Mouse (Mus musculus): ENCODE results near the gene Crmp1. TPM values are rescaled to one million over a fixed set of nuclear protein-coding genes. Genes with fewer than 3 reads are reported as not detected.

Crmp1 gene
- polyA plus RNA-seq, 1 experiment = 0.11 TPM

DNA sequence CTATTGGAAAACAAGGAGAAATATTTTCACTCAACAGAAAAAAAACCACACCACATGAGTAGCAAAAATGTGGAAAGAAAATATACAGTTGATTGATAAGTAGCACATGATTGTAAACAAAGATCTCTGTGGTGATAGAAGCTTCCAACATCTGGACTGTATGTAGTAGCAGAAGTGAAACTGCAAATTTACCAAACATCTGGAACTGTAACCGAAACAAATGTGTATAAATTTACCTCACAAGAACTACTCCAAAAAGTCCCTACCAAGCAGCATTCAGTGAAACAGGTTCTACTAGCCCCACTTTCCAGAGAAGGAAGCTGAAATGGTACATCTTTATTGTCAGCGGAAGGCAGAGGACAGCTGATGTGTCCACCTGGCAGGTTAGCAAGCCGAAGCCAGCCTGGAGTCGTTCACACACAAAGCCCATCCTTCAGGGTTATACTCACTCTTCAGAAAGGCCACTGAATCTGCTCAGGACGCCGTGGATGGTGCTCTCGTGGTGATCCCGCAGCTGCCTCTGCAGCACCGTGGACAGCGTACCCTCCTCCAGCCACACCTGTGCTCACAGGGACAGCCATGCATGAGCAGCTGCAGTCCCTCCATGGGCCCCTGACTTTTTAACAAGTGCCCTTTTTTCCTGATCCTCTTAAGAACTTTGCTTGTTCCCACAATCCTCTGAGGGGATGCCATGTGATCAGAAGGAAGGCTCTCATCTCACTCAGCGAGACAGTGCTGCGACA is 71.4 kb downstream of the Crmp1 start:
- no peak for TF ChIP-seq MAX (IDR thresholded peaks at IDR 0.05; ENCODE audit: low read depth)
- TF ChIP-seq MYOD1 (IDR thresholded peaks at IDR 0.05; ENCODE audit: control insufficient read depth in 1 of 3, insufficient read length in 2 of 3, low read depth in 2 of 3) = peak in 2 of 3 experiments; percentile 47 to 67
- TF ChIP-seq REST (IDR thresholded peaks at IDR 0.05; ENCODE audit: insufficient read depth, insufficient read length) = peak; percentile 81
- TF ChIP-seq MYOG (IDR thresholded peaks at IDR 0.05; ENCODE audit: control insufficient read depth in 1 of 3, insufficient read depth in 1 of 3, insufficient read length in 2 of 3, low read depth in 2 of 3) = peak in 2 of 3 experiments; percentile 49 to 56
- H3K4me3 ChIP-seq = no peak overlapping the region
- H3K4me2 ChIP-seq (ENCODE audit: low read depth) = no peak overlapping the region
- H3K27me3 ChIP-seq (ENCODE audit: control insufficient read depth, insufficient read depth, insufficient read length) = no peaks in the 10 kb centered on the region
- H3K79me2 ChIP-seq (ENCODE audit: control insufficient read depth, insufficient read depth) = no peaks in the 10 kb centered on the region
- no peak overlapping the region for H3ac ChIP-seq (ENCODE audit: control insufficient read depth, insufficient read length)
- H3K36me3 ChIP-seq (ENCODE audit: control insufficient read depth, insufficient read depth) = no peaks in the 10 kb centered on the region

DNA sequence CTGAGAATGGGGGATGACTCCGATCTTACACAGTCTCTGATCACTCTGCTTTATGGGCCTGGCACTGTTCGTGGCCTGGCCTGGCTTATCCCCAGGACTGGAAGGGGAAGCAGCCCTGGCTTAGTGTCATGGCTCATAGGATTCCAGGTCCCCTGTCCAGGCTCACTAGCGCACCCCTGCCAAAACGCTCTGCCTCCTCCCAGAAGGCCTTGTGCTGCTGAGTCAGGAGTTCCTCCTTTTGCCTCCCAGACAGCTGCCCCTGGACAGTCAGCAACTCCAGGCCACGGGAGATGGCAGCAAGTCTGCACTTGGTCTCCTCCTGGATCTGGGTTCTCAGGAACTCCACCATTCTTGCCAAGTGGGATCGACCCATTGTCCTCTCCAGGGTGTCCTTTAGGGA is 77.0 kb downstream of the Crmp1 start:
- H3K79me2 ChIP-seq (ENCODE audit: control insufficient read depth, insufficient read depth) = no peaks in the 10 kb centered on the region
- no peak overlapping the region for H3K4me3 ChIP-seq
- no peak for TF ChIP-seq USF1 (IDR thresholded peaks at IDR 0.05; ENCODE audit: low read depth)
- no peak for TF ChIP-seq POLR2AphosphoS2 (IDR thresholded peaks at IDR 0.05; ENCODE audit: insufficient read length, low read depth)
- TF ChIP-seq TCF12 (IDR thresholded peaks at IDR 0.05; ENCODE audit: insufficient read depth, poor library complexity, severe bottlenecking) = no peak
- TF ChIP-seq MYOG (IDR thresholded peaks at IDR 0.05; ENCODE audit: control insufficient read depth in 1 of 3, insufficient read depth in 1 of 3, insufficient read length in 2 of 3, low read depth in 2 of 3) = no peak
- TF ChIP-seq TCF3 (IDR thresholded peaks at IDR 0.05; ENCODE audit: insufficient read length, low read depth) = no peak
- no peak for TF ChIP-seq REST (IDR thresholded peaks at IDR 0.05; ENCODE audit: insufficient read depth, insufficient read length)
- no peak for TF ChIP-seq SRF (IDR thresholded peaks at IDR 0.05; ENCODE audit: control insufficient read depth, insufficient read length, low read depth)
- no peak for TF ChIP-seq MAX (IDR thresholded peaks at IDR 0.05; ENCODE audit: low read depth)
- TF ChIP-seq POLR2A (IDR thresholded peaks at IDR 0.05; ENCODE audit: insufficient read length, low read depth) = no peak
- TF ChIP-seq MYOD1 (IDR thresholded peaks at IDR 0.05; ENCODE audit: control insufficient read depth in 1 of 3, insufficient read length in 2 of 3, low read depth in 2 of 3) = no peak
- no peak for TF ChIP-seq CEBPB (IDR thresholded peaks at IDR 0.05; ENCODE audit: insufficient read depth, poor library complexity, severe bottlenecking)
- TF ChIP-seq E2F4 (IDR thresholded peaks at IDR 0.05; ENCODE audit: insufficient read depth) = no peak
- no peaks in the 10 kb centered on the region for H3K27me3 ChIP-seq (ENCODE audit: control insufficient read depth, insufficient read depth, insufficient read length)
- H3ac ChIP-seq (ENCODE audit: control insufficient read depth, insufficient read length) = no peak overlapping the region
- no peaks in the 10 kb centered on the region for H3K36me3 ChIP-seq (ENCODE audit: control insufficient read depth, insufficient read depth)
- H3K4me2 ChIP-seq (ENCODE audit: low read depth) = no peak overlapping the region

DNA sequence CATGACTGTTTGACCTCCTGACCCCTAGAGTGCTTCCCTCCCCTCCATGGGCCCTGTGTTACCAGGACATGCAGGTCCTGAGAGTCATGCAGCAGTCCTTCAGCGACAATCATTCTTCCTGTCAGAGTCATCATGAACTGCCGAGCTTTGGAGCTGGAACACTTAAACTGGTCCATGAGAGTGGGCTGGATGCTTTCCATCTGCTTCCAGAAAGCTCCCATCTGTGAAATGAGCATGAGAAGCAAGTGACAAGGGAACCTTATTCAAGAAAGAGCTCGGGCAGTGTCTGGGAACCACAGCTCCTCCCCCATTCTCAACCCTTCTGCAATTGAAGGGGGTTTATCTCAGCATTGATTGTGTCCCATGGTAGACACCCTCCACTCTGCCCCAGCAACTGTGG is 78.4 kb downstream of the Crmp1 start:
- no peak overlapping the region for H3ac ChIP-seq (ENCODE audit: control insufficient read depth, insufficient read length)
- TF ChIP-seq TCF3 (IDR thresholded peaks at IDR 0.05; ENCODE audit: insufficient read length, low read depth) = no peak
- TF ChIP-seq SRF (IDR thresholded peaks at IDR 0.05; ENCODE audit: control insufficient read depth, insufficient read length, low read depth) = no peak
- TF ChIP-seq POLR2A (IDR thresholded peaks at IDR 0.05; ENCODE audit: insufficient read length, low read depth) = no peak
- no peak for TF ChIP-seq USF1 (IDR thresholded peaks at IDR 0.05; ENCODE audit: low read depth)
- no peak for TF ChIP-seq MYOG (IDR thresholded peaks at IDR 0.05; ENCODE audit: control insufficient read depth in 1 of 3, insufficient read depth in 1 of 3, insufficient read length in 2 of 3, low read depth in 2 of 3)
- TF ChIP-seq TCF12 (IDR thresholded peaks at IDR 0.05; ENCODE audit: insufficient read depth, poor library complexity, severe bottlenecking) = no peak
- no peak for TF ChIP-seq MAX (IDR thresholded peaks at IDR 0.05; ENCODE audit: low read depth)
- TF ChIP-seq REST (IDR thresholded peaks at IDR 0.05; ENCODE audit: insufficient read depth, insufficient read length) = no peak
- no peaks in the 10 kb centered on the region for H3K36me3 ChIP-seq (ENCODE audit: control insufficient read depth, insufficient read depth)
- H3K4me3 ChIP-seq = no peak overlapping the region
- no peaks in the 10 kb centered on the region for H3K79me2 ChIP-seq (ENCODE audit: control insufficient read depth, insufficient read depth)
- H3K27me3 ChIP-seq (ENCODE audit: control insufficient read depth, insufficient read depth, insufficient read length) = no peaks in the 10 kb centered on the region
- no peak overlapping the region for H3K4me2 ChIP-seq (ENCODE audit: low read depth)

DNA sequence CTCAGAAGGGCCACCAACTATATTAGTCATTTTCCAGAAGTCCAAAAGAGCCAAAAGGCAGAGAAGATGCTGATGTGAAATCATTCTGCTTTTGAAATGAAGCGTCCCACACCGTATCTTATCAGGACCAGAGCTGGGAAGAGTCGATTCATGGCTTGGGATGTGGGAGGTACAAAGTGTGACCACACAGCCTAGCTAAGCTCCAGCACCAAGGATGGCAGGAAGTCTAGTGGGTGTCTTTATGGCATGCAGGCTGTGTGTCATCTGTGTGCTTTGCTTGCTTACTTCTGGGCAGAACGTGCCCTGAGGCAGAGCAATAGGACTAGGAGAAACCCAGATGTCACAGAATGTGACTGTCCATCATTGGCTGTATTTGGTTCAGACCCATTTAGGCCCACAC is 79.0 kb downstream of the Crmp1 start:
- TF ChIP-seq USF1 (IDR thresholded peaks at IDR 0.05; ENCODE audit: low read depth) (no peak), TCF12 (IDR thresholded peaks at IDR 0.05; ENCODE audit: insufficient read depth, poor library complexity, severe bottlenecking) (no peak), CEBPB (IDR thresholded peaks at IDR 0.05; ENCODE audit: insufficient read depth, poor library complexity, severe bottlenecking) (no peak), POLR2AphosphoS2 (IDR thresholded peaks at IDR 0.05; ENCODE audit: insufficient read length, low read depth) (no peak), MYOD1 (IDR thresholded peaks at IDR 0.05; ENCODE audit: control insufficient read depth in 1 of 3, insufficient read length in 2 of 3, low read depth in 2 of 3) (no peak), SRF (IDR thresholded peaks at IDR 0.05; ENCODE audit: control insufficient read depth, insufficient read length, low read depth) (no peak), MYOG (IDR thresholded peaks at IDR 0.05; ENCODE audit: control insufficient read depth in 1 of 3, insufficient read depth in 1 of 3, insufficient read length in 2 of 3, low read depth in 2 of 3) (no peak), MAX (IDR thresholded peaks at IDR 0.05; ENCODE audit: low read depth) (no peak), TCF3 (IDR thresholded peaks at IDR 0.05; ENCODE audit: insufficient read length, low read depth) (no peak), E2F4 (IDR thresholded peaks at IDR 0.05; ENCODE audit: insufficient read depth) (no peak), POLR2A (IDR thresholded peaks at IDR 0.05; ENCODE audit: insufficient read length, low read depth) (no peak)
- Histone ChIP-seq H3K36me3 (ENCODE audit: control insufficient read depth, insufficient read depth) (no peaks in the 10 kb centered on the region), H3K4me3 (no peak overlapping the region), H3K79me2 (ENCODE audit: control insufficient read depth, insufficient read depth) (no peaks in the 10 kb centered on the region), H3K27me3 (ENCODE audit: control insufficient read depth, insufficient read depth, insufficient read length) (no peaks in the 10 kb centered on the region), H3K4me2 (ENCODE audit: low read depth) (no peak overlapping the region), H3ac (ENCODE audit: control insufficient read depth, insufficient read length) (no peak overlapping the region)

DNA sequence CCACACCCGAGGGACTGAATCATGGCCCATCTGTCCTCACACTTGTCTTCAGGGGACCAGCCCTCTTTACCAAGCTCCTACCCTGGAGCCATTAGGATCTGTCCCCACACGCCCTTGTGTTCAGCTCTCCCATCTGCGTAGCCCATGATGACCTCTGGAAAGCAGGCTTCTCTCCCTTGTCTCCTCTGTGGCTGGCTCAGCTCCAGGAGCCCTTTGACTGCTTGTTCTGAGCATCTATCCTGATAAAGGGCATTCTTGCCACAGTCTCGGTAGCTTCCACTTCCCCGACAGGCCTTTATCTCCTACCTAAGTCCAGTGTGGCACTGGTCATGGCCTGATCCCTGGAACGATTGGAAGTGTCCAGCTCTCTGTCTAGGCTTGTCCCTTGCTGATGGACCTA is 84.9 kb downstream of the Crmp1 start:
- no peak overlapping the region for H3K4me2 ChIP-seq (ENCODE audit: low read depth)
- H3K79me2 ChIP-seq (ENCODE audit: control insufficient read depth, insufficient read depth) = no peaks in the 10 kb centered on the region
- TF ChIP-seq REST (IDR thresholded peaks at IDR 0.05; ENCODE audit: insufficient read depth, insufficient read length) = no peak
- no peak for TF ChIP-seq E2F4 (IDR thresholded peaks at IDR 0.05; ENCODE audit: insufficient read depth)
- no peak for TF ChIP-seq TCF12 (IDR thresholded peaks at IDR 0.05; ENCODE audit: insufficient read depth, poor library complexity, severe bottlenecking)
- TF ChIP-seq USF1 (IDR thresholded peaks at IDR 0.05; ENCODE audit: low read depth) = no peak
- no peak for TF ChIP-seq POLR2A (IDR thresholded peaks at IDR 0.05; ENCODE audit: insufficient read length, low read depth)
- no peak for TF ChIP-seq MYOD1 (IDR thresholded peaks at IDR 0.05; ENCODE audit: control insufficient read depth in 1 of 3, insufficient read length in 2 of 3, low read depth in 2 of 3)
- TF ChIP-seq POLR2AphosphoS2 (IDR thresholded peaks at IDR 0.05; ENCODE audit: insufficient read length, low read depth) = no peak
- H3K36me3 ChIP-seq (ENCODE audit: control insufficient read depth, insufficient read depth) = no peaks in the 10 kb centered on the region
- no peak overlapping the region for H3K4me3 ChIP-seq
- no peaks in the 10 kb centered on the region for H3K27me3 ChIP-seq (ENCODE audit: control insufficient read depth, insufficient read depth, insufficient read length)
- no peak overlapping the region for H3ac ChIP-seq (ENCODE audit: control insufficient read depth, insufficient read length)
